Mouse (Mus musculus) brain, embryonic 18.5 days (tissue): ENCODE data around the gene Lctl.

Experiments
- DNase-seq: peaks from one replicate; pipeline ENCODE4 v3.0.0-alpha.2; 2012; ENCODE audit warnings: low read depth, low spot score

Lctl gene

DNA sequence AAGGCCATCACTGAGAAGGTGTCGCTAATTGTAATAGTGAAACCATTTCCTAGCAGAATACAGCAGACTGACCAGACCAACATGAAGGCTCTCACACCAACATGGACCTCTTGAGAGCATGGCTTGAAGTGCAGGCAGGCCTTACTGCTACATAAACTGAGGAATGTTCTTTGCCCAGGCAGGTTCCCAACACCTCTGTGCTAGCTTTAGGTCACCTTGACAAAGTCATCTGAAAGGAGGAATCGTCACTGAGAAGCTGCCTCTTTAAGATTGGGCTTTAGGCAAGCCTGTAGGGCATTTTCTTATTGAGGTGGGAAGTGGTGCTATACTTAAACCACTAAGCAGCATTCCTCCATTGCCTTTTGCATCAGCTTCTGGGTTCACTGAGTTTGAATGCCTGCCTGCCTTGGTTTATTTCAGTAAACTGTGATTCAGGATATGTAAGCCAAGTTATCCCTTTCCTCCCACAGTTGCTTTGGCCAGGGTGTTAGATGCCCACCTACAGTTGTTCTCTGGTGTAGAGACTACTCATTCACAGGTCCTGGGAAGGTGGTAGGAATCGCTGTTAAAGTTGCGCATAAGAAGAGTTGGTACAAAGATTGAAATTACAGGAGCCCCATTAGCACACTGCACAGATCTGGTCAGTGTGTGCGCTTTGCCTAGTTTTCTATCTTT is 67.4 kb downstream of the Lctl start:
- DNase-seq, result no peak
